Mouse (Mus musculus): ENCODE results near the gene Aspa. TPM values are rescaled to one million over a fixed set of nuclear protein-coding genes. Genes with fewer than 3 reads are reported as not detected.

The Aspa gene
- 0.08 TPM in 1 of 2 replicates, not detected in the other for polyA plus RNA-seq (2012; rRNA removed)

DNA sequence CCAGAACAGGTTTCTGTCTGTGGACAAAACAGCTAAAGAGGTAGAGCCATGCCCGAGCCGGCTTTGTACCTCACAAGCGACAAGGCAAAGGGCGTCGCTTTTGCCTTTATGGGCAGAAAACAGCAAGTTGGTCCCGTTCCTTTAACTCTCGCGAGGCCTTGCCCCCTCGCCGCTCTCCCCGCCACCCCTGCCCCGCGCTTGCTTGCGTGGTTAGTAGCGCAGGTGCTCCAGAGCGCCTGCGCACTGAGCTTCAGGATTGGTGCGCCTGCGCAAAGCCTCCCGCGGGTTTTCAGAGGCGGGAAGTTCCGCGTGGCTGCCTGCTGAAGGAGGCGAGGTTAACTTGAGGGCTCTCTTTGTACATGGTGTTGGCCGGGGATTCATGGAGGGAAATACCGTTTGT, at the start of gene Aspa, which contains the start of the genes Gm49340 and Spata22:
Gene Aspa (minus strand): TSS at position 155 of the 400 bp plus-strand sequence.
Gene Gm49340 (plus strand): TSS at position 300 of the 400 bp plus-strand sequence.
Gene Spata22 (plus strand): TSS at position 300 of the 400 bp plus-strand sequence.
- H3K27ac ChIP-seq (ENCODE audit: insufficient read depth, low read length), result no peak within 1 kb of the TSS

DNA sequence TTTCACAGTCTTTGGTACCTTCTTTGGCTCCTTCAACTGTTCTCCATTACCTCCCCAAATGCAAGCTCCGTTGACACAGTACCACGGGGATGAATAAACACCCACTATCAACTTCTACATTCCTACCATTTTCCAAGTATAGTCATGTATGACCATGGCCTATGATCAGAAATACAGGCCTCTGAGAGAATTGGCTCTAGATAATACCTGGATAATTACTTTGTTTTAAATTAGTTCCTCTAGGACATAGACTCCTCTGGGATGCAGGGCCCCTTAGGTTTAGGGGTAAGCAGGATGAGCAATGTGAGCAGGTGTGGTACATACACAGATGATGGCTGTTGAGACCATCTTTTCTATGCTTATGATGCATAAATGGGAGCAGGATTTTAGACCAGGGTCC, 41.5 kb upstream of the Aspa start, which contains the start of gene Olfr376:
Gene Olfr376 (plus strand): TSS at position 301 of the 400 bp plus-strand sequence.
- no peak for DNase-seq (ENCODE audit: low read depth in 1 of 2, low spot score in 2 of 2)
- no peak within 1 kb of the TSS for H3K27ac ChIP-seq (ENCODE audit: insufficient read depth, low read length)
- TF ChIP-seq CTCF (IDR thresholded peaks at IDR 0.05; ENCODE audit: extremely low read depth, insufficient read depth, insufficient read length, insufficient replicate concordance), result no peak
- TF ChIP-seq POLR2A (IDR thresholded peaks at IDR 0.05; ENCODE audit: low read depth, low read length), result no peak
- H3K36me3 ChIP-seq (ENCODE audit: control insufficient read depth, insufficient read depth, low read length), result no peaks in the 10 kb centered on the region
- H3K27me3 ChIP-seq (ENCODE audit: control insufficient read depth, insufficient read depth, low read length), result no peaks in the 10 kb centered on the region
- WGBS, result 86% methylated on average over 2 of the region's 2 CpGs
- H3K4me3 ChIP-seq (ENCODE audit: extremely low read depth, insufficient read depth, insufficient read length), result no peak within 1 kb of the TSS
- H3K4me1 ChIP-seq (ENCODE audit: control insufficient read depth, insufficient read depth, insufficient read length), result no peaks in the 10 kb centered on the region

More for the DNA sequence above, at the start of gene Aspa, which contains the start of the genes Gm49340 and Spata22:
- no peak within 1 kb of the TSS for H3K4me3 ChIP-seq (ENCODE audit: extremely low read depth, insufficient read depth, insufficient read length)
- no peaks in the 10 kb centered on the region for H3K27me3 ChIP-seq (ENCODE audit: control insufficient read depth, insufficient read depth, low read length)
- no peaks in the 10 kb centered on the region; the same call in 1 of the 2 replicates for H3K4me1 ChIP-seq (ENCODE audit: control insufficient read depth, insufficient read depth, insufficient read length)
- 90% methylated on average over 27 of the region's 27 CpGs for WGBS
- H3K36me3 ChIP-seq (ENCODE audit: control insufficient read depth, insufficient read depth, low read length), result no peaks in the 10 kb centered on the region
- DNase-seq (ENCODE audit: low read depth in 1 of 2, low spot score in 2 of 2), result no peak
- TF ChIP-seq CTCF (IDR thresholded peaks at IDR 0.05; ENCODE audit: extremely low read depth, insufficient read depth, insufficient read length, insufficient replicate concordance), result no peak
- no peak for TF ChIP-seq POLR2A (IDR thresholded peaks at IDR 0.05; ENCODE audit: low read depth, low read length)

DNA sequence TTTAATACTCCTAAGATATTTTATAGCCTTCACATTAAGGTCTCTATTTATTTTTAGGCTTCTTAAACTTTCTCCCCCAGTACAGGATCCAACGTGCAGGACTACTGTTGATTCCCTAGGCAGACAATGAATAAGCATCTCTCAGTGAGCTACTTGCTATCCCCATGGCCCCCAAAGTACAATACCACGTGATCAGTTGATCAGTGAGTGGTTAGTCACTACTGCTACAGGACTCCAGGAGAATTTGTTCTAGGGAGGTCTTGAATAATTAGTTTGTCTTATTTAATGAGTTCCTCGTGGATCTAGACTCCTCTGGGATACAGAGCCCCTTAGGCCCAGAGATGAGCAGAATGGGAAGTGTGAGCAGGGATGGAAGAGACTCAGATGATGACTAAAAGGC, 21.1 kb upstream of the Aspa start, which contains the start of gene Olfr20:
Gene Olfr20 (plus strand): TSS at position 301 of the 400 bp plus-strand sequence.
- no peaks in the 10 kb centered on the region for H3K4me1 ChIP-seq (ENCODE audit: control insufficient read depth, insufficient read depth, insufficient read length)
- no peak within 1 kb of the TSS for H3K27ac ChIP-seq (ENCODE audit: insufficient read depth, low read length)
- H3K27me3 ChIP-seq (ENCODE audit: control insufficient read depth, insufficient read depth, low read length), result no peaks in the 10 kb centered on the region
- no peaks in the 10 kb centered on the region for H3K36me3 ChIP-seq (ENCODE audit: control insufficient read depth, insufficient read depth, low read length)
- TF ChIP-seq POLR2A (IDR thresholded peaks at IDR 0.05; ENCODE audit: low read depth, low read length) (no peak), CTCF (IDR thresholded peaks at IDR 0.05; ENCODE audit: extremely low read depth, insufficient read depth, insufficient read length, insufficient replicate concordance) (no peak)
- WGBS, result 47% methylated on average over 3 of the region's 3 CpGs
- DNase-seq (ENCODE audit: low read depth in 1 of 2, low spot score in 2 of 2), result no peak
- no peak within 1 kb of the TSS for H3K4me3 ChIP-seq (ENCODE audit: extremely low read depth, insufficient read depth, insufficient read length)

DNA sequence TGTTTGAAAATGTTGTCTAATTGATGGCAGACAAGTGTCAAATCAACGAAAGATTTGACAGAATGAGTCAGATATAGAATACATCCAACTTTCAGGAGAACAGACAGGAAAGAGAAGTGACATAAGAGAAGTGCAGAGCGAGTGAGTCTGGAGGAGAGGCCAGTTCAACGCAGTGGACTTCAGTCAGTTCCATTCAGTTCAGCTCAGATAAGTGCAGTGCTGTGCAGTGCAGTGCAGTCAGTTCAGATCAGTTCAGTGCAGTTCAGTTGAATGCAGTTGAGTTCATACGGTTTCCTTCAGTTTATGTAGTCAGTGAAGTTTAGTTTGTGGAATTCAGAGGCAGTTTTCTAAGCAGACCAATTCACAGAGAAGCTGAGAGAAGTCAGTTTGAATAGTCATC, 7.5 kb upstream of the Aspa start:
- TF ChIP-seq POLR2A (IDR thresholded peaks at IDR 0.05; ENCODE audit: low read depth, low read length), result no peak
- TF ChIP-seq CTCF (IDR thresholded peaks at IDR 0.05; ENCODE audit: extremely low read depth, insufficient read depth, insufficient read length, insufficient replicate concordance), result no peak
- no peaks in the 10 kb centered on the region for H3K27me3 ChIP-seq (ENCODE audit: control insufficient read depth, insufficient read depth, low read length)
- no peaks in the 10 kb centered on the region for H3K4me1 ChIP-seq (ENCODE audit: control insufficient read depth, insufficient read depth, insufficient read length)
- H3K36me3 ChIP-seq (ENCODE audit: control insufficient read depth, insufficient read depth, low read length), result no peaks in the 10 kb centered on the region
- no peak overlapping the region for H3K27ac ChIP-seq (ENCODE audit: insufficient read depth, low read length)
- 72% methylated on average over 4 of the region's 4 CpGs for WGBS
- no peak overlapping the region for H3K4me3 ChIP-seq (ENCODE audit: extremely low read depth, insufficient read depth, insufficient read length)
- DNase-seq (ENCODE audit: low read depth in 1 of 2, low spot score in 2 of 2), result no peak

DNA sequence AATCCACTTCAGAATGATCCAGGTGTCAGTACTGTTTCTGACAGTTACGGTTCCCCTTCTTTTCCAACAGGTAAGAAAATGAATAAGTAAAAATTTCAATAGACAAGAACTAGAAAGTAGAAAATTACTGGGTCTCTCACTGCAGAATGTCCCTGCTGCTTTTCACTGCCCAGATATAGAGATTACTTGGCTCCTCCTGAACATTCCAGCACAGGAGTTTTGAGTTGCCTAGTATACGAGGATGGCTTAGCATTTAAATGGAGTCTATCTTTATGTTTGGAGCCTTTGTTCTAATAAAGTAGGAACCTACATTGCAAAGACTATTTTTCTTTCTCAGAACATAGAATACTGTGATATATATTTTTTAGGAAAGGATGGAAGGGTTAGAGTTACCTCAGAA, 4.0 kb upstream of the Aspa start:
- H3K27me3 ChIP-seq (ENCODE audit: control insufficient read depth, insufficient read depth, low read length), result no peaks in the 10 kb centered on the region
- no peak for TF ChIP-seq POLR2A (IDR thresholded peaks at IDR 0.05; ENCODE audit: low read depth, low read length)
- no peak for TF ChIP-seq CTCF (IDR thresholded peaks at IDR 0.05; ENCODE audit: extremely low read depth, insufficient read depth, insufficient read length, insufficient replicate concordance)
- H3K27ac ChIP-seq (ENCODE audit: insufficient read depth, low read length), result no peak overlapping the region
- DNase-seq (ENCODE audit: low read depth in 1 of 2, low spot score in 2 of 2), result no peak
- H3K36me3 ChIP-seq (ENCODE audit: control insufficient read depth, insufficient read depth, low read length), result no peaks in the 10 kb centered on the region
- WGBS, result 80% methylated on average over 2 of the region's 2 CpGs
- no peaks in the 10 kb centered on the region; the same call in 1 of the 2 replicates for H3K4me1 ChIP-seq (ENCODE audit: control insufficient read depth, insufficient read depth, insufficient read length)
- H3K4me3 ChIP-seq (ENCODE audit: extremely low read depth, insufficient read depth, insufficient read length), result no peak overlapping the region

DNA sequence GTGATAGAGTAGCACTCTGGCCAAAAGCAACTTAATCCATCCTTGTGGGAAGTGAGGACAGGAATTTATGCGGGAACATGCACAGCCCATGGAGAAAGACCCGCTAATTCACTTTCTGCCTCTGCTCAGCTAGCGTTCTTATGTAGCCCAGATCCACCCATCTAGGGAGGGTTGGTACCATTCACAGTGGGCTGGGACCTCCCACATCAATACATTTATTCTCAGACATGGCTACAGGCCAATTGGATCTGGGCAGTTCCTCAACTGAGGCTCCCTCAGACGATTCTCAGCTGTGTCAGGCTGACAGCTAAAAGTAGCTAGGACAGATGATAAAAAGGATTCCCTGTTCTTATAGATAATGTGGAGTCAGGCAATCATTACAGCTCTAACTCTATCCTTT, 2.0 kb downstream of the Aspa start:
- Histone ChIP-seq H3K4me1 (ENCODE audit: control insufficient read depth, insufficient read depth, insufficient read length) (no peaks in the 10 kb centered on the region; the same call in 1 of the 2 replicates), H3K4me3 (ENCODE audit: extremely low read depth, insufficient read depth, insufficient read length) (no peak overlapping the region), H3K27me3 (ENCODE audit: control insufficient read depth, insufficient read depth, low read length) (no peaks in the 10 kb centered on the region), H3K27ac (ENCODE audit: insufficient read depth, low read length) (no peak overlapping the region), H3K36me3 (ENCODE audit: control insufficient read depth, insufficient read depth, low read length) (no peaks in the 10 kb centered on the region)
- WGBS, result 75% methylated on average over 4 of the region's 4 CpGs
- DNase-seq (ENCODE audit: low read depth in 1 of 2, low spot score in 2 of 2), result no peak
- TF ChIP-seq CTCF (IDR thresholded peaks at IDR 0.05; ENCODE audit: extremely low read depth, insufficient read depth, insufficient read length, insufficient replicate concordance) (no peak), POLR2A (IDR thresholded peaks at IDR 0.05; ENCODE audit: low read depth, low read length) (no peak)

DNA sequence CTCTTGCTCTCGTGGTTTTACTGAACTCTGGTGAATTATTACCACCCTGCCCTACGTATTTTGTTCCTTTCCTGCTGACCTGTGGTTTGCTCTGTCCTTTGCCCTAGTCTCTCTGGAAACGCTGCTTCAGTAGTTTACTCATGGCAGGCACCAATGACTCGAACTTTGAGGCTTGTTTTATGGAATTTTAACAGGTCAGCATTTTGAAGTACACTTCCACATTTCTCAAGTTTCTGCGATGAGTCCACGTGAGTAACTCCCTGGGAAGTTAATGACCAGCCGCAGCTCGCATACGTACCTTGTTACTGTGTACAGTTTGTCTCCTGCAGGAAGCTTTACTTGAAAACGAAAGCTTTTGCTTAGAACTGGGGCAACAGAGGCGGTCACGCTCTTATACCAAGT, 2.9 kb downstream of the Aspa start:
- Histone ChIP-seq H3K27me3 (ENCODE audit: control insufficient read depth, insufficient read depth, low read length) (no peaks in the 10 kb centered on the region), H3K36me3 (ENCODE audit: control insufficient read depth, insufficient read depth, low read length) (no peaks in the 10 kb centered on the region), H3K4me3 (ENCODE audit: extremely low read depth, insufficient read depth, insufficient read length) (no peak overlapping the region), H3K4me1 (ENCODE audit: control insufficient read depth, insufficient read depth, insufficient read length) (no peaks in the 10 kb centered on the region; the same call in 1 of the 2 replicates), H3K27ac (ENCODE audit: insufficient read depth, low read length) (no peak overlapping the region)
- TF ChIP-seq CTCF (IDR thresholded peaks at IDR 0.05; ENCODE audit: extremely low read depth, insufficient read depth, insufficient read length, insufficient replicate concordance), result no peak
- TF ChIP-seq POLR2A (IDR thresholded peaks at IDR 0.05; ENCODE audit: low read depth, low read length), result no peak
- 15% methylated on average over 12 of the region's 12 CpGs for WGBS
- DNase-seq (ENCODE audit: low read depth in 1 of 2, low spot score in 2 of 2), result no peak

Data from spleen, adult 2 months (tissue).